Mouse (Mus musculus) heart, embryonic 11.5 days (tissue): ENCODE data around the gene Ankrd44. TPM values are rescaled to one million over a fixed set of nuclear protein-coding genes. Genes with fewer than 3 reads are reported as not detected.

ENCODE experiments used
- ATAC-seq: fragments of 200-750 bp; cut with Nextera tagmentation; replicated peaks from 2 replicates; pipeline ENCODE4 v1.8.0; 2017; ENCODE audit warnings: moderate library complexity; ENCODE audit not compliant: insufficient number of reproducible peaks, low FRiP score, low TSS enrichment
- H3K27ac ChIP-seq: fragments of 300-500 bp; sonication (generic); 2 replicates; pipeline ENCODE4 v1.5.1; 2014; ENCODE audit warnings: mild to moderate bottlenecking, low read depth, low read length
- H3K27me3 ChIP-seq: fragments of 300-500 bp; sonication (generic); 2 replicates; pipeline ENCODE4 v1.6.1; 2014; ENCODE audit warnings: mild to moderate bottlenecking, low read length, mixed read lengths; ENCODE audit not compliant: control insufficient read depth, insufficient read depth
- H3K36me3 ChIP-seq: fragments of 300-500 bp; sonication (generic); 2 replicates; pipeline ENCODE4 v1.6.1; 2014; ENCODE audit warnings: mild to moderate bottlenecking, low read length, moderate library complexity, mixed read lengths; ENCODE audit not compliant: control insufficient read depth, insufficient read depth
- H3K4me1 ChIP-seq: fragments of 300-500 bp; sonication (generic); 2 replicates; pipeline ENCODE4 v1.6.1; 2014; ENCODE audit warnings: low read length; ENCODE audit not compliant: control insufficient read depth, insufficient read depth
- H3K4me2 ChIP-seq: fragments of 300-500 bp; sonication (generic); 2 replicates; pipeline ENCODE4 v1.6.1; 2014; ENCODE audit warnings: mild to moderate bottlenecking, moderate library complexity
- H3K4me3 ChIP-seq: fragments of 300-500 bp; sonication (generic); 2 replicates; pipeline ENCODE4 v1.5.1; 2014; ENCODE audit warnings: low read depth, low read length
- H3K9ac ChIP-seq: fragments of 300-500 bp; sonication (generic); 2 replicates; pipeline ENCODE4 v1.6.1; 2014; ENCODE audit warnings: mild to moderate bottlenecking, low read depth, low read length, moderate library complexity
- H3K9me3 ChIP-seq: fragments of 300-500 bp; sonication (generic); replicated peaks from 2 replicates; pipeline ENCODE4 v1.6.1; 2016; ENCODE audit warnings: low read length; ENCODE audit not compliant: control insufficient read depth
- WGBS: fragments of 180-500 bp; shearing (Covaris S2); extraction: QIAGEN DNeasy Blood & Tissue Kit; methylation state at CpG from one replicate; pipeline ENCODE4 v1.1.7; 2014; ENCODE audit not compliant: insufficient replicate concordance; 5-methylcytosine and 5-hydroxymethylcytosine counted together
- polyA plus RNA-seq: library from polyadenylated mRNA; unstranded; fragments of >200 nt; fragmentation: Nextera tagmentation; extraction: Ambion mirVana; gene quantifications from 2 replicates; pipeline ENCODE4 v1.2.1, GENCODE M21; 2014

Gene Ankrd44
- polyA plus RNA-seq, 1 experiment from 2014 or later, result 11.1 TPM

- WGBS, result 83% methylated on average over 2 of the region's 3 CpGs
- no peak overlapping the region for H3K9ac ChIP-seq
- H3K4me2 ChIP-seq, result no peak overlapping the region
- H3K4me3 ChIP-seq, result no peak overlapping the region
- H3K4me1 ChIP-seq, result no peaks in the 10 kb centered on the region
- no peak for ATAC-seq
- H3K27me3 ChIP-seq, result no peaks in the 10 kb centered on the region
- H3K9me3 ChIP-seq, result no peaks in the 10 kb centered on the region
- no peak overlapping the region for H3K27ac ChIP-seq
- H3K36me3 ChIP-seq, result no peaks in the 10 kb centered on the region
Measured at GRCm38 (mm10) chr1:54801256-54801655, 124.9 kb downstream of the Ankrd44 start.

DNA sequence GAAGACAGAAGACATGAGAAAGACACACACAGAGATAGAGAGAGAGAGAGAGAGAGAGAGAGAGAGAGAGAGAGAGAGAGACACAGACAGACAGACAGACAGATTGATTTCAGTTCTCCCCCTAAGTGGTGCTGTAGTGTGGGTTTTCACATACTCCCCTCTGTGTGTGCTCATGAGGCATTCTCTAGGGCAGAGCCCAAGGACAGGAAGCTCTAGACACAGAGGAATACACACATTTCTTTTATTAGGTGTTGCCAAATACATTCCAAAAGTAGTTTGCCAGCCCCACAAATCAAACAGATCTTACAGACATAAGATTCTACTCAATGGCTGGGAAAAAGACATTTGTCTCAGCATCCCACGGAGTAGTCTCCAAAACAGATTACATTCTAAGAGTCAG lies 126.8 kb downstream of the Ankrd44 start:
- WGBS, result 68% methylated on average over 1 of the region's 1 CpGs
- H3K4me3 ChIP-seq, result no peak overlapping the region

DNA sequence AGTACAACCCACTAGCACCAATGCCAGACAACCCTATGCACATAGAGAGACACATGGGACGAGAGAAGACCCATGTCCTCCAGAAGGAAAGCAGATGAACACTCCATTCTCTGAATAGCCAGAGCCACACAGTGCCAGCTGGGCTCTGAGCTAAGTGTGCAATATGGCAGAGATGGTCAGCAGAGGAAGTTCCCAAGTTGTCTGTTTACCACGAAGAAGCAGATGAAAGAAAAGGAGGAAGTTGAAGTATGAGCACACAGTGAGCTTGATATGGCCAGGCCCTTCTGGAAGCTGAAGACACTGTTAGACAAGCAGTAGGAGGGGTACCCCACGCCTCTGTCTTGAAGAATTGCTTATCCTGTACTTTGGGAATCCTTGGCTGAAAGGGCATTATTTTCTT lies 127.8 kb downstream of the Ankrd44 start:
- Histone ChIP-seq H3K4me2 (no peak overlapping the region), H3K27ac (no peak overlapping the region), H3K9ac (no peak overlapping the region), H3K9me3 (no peaks in the 10 kb centered on the region), H3K27me3 (no peaks in the 10 kb centered on the region), H3K4me1 (0 out of 2 replicates have a peak, but pooled peaks cover 2% of the 10 kb centered on the region), H3K36me3 (no peaks in the 10 kb centered on the region), H3K4me3 (no peak overlapping the region)
- ATAC-seq, result no peak
- WGBS, result 73% methylated on average over 3 of the region's 3 CpGs

More for the DNA sequence above, 126.8 kb downstream of the Ankrd44 start:
- H3K4me1 ChIP-seq, result 0 out of 2 replicates have a peak, but pooled peaks cover 2% of the 10 kb centered on the region
- H3K36me3 ChIP-seq, result no peaks in the 10 kb centered on the region
- no peak overlapping the region for H3K9ac ChIP-seq
- H3K27ac ChIP-seq, result no peak overlapping the region
- H3K27me3 ChIP-seq, result no peaks in the 10 kb centered on the region
- H3K4me2 ChIP-seq, result no peak overlapping the region
- H3K9me3 ChIP-seq, result no peaks in the 10 kb centered on the region
- no peak for ATAC-seq

- H3K36me3 ChIP-seq, result no peaks in the 10 kb centered on the region
- no peak overlapping the region for H3K4me3 ChIP-seq
- no peak overlapping the region for H3K4me2 ChIP-seq
- no peak overlapping the region for H3K27ac ChIP-seq
- WGBS, result 89% methylated on average over 2 of the region's 2 CpGs
- H3K4me1 ChIP-seq, result 0 out of 2 replicates have a peak, but pooled peaks cover 2% of the 10 kb centered on the region
- no peaks in the 10 kb centered on the region for H3K9me3 ChIP-seq
- no peak overlapping the region for H3K9ac ChIP-seq
- H3K27me3 ChIP-seq, result no peaks in the 10 kb centered on the region
- ATAC-seq, result no peak
Measured at GRCm38 (mm10) chr1:54794709-54795108, 131.5 kb downstream of the Ankrd44 start.

- no peaks in the 10 kb centered on the region for H3K27me3 ChIP-seq
- H3K9me3 ChIP-seq, result no peaks in the 10 kb centered on the region
- H3K4me3 ChIP-seq, result no peak overlapping the region
- no peak overlapping the region for H3K9ac ChIP-seq
- ATAC-seq, result no peak
- H3K27ac ChIP-seq, result no peak overlapping the region
- no peak overlapping the region for H3K4me2 ChIP-seq
- WGBS, result 56% methylated on average over 3 of the region's 3 CpGs
- H3K36me3 ChIP-seq, result no peaks in the 10 kb centered on the region
- peaks cover 11% of the 10 kb centered on the region for H3K4me1 ChIP-seq
Measured at GRCm38 (mm10) chr1:54791406-54791805, 134.8 kb downstream of the Ankrd44 start.

- H3K9me3 ChIP-seq, result no peaks in the 10 kb centered on the region
Measured at GRCm38 (mm10) chr1:54789327-54789960, 136.7 kb downstream of the Ankrd44 start.

GRCm38 (mm10) chr1:54788337-54788736 lies 137.8 kb downstream of the Ankrd44 start:
- Histone ChIP-seq H3K27me3 (no peaks in the 10 kb centered on the region), H3K36me3 (no peaks in the 10 kb centered on the region), H3K4me1 (peaks cover 9% of the 10 kb centered on the region), H3K9me3 (no peaks in the 10 kb centered on the region), H3K4me3 (no peak overlapping the region), H3K9ac (no peak overlapping the region), H3K4me2 (no peak overlapping the region), H3K27ac (no peak overlapping the region)
- no peak for ATAC-seq
- WGBS, result 50% methylated on average over 4 of the region's 4 CpGs

More at GRCm38 (mm10) chr1:54789327-54789960, 136.7 kb downstream of the Ankrd44 start:
- Histone ChIP-seq H3K9ac (no peak overlapping the region), H3K4me1 (peaks cover 9% of the 10 kb centered on the region), H3K27ac (no peak overlapping the region), H3K36me3 (no peaks in the 10 kb centered on the region), H3K27me3 (no peaks in the 10 kb centered on the region), H3K4me3 (no peak overlapping the region), H3K4me2 (no peak overlapping the region)
- WGBS, result 53% methylated on average over 7 of the region's 7 CpGs
- ATAC-seq, result peak; percentile 35; the same call in 1 of the 2 replicates

- Histone ChIP-seq H3K4me2 (no peak overlapping the region), H3K27ac (no peak overlapping the region), H3K9ac (no peak overlapping the region), H3K4me1 (no peaks in the 10 kb centered on the region), H3K9me3 (no peaks in the 10 kb centered on the region), H3K36me3 (no peaks in the 10 kb centered on the region), H3K4me3 (no peak overlapping the region), H3K27me3 (no peaks in the 10 kb centered on the region)
- no peak for ATAC-seq
- 86% methylated on average over 6 of the region's 6 CpGs for WGBS
Measured at GRCm38 (mm10) chr1:54778151-54778550, 148.0 kb downstream of the Ankrd44 start.

- ATAC-seq, result no peak
- Histone ChIP-seq H3K4me2 (no peak overlapping the region), H3K27ac (no peak overlapping the region), H3K27me3 (no peaks in the 10 kb centered on the region), H3K9me3 (no peaks in the 10 kb centered on the region), H3K36me3 (no peaks in the 10 kb centered on the region), H3K4me1 (no peaks in the 10 kb centered on the region), H3K9ac (no peak overlapping the region), H3K4me3 (no peak overlapping the region)
- WGBS, result 40% methylated on average over 6 of the region's 6 CpGs
Measured at GRCm38 (mm10) chr1:54777104-54777503, 149.1 kb downstream of the Ankrd44 start.
